Mouse (Mus musculus): ENCODE measurements at regions not wholly inside any gene's neighbourhood (a gene's known extent, or its start where the extent isn't known, plus 50 kb on each side); places are given as distances from the start of the nearest gene placed in this dataset.

GRCm38 (mm10) chr7:33857431-33857830 lies 87.4 kb downstream of the Scgb2b26 start:
- H3K27me3 ChIP-seq = no peaks in the 10 kb centered on the region
- H3K9ac ChIP-seq = no peak overlapping the region
- no peaks in the 10 kb centered on the region for H3K4me1 ChIP-seq
- no peaks in the 10 kb centered on the region for H3K36me3 ChIP-seq
- no peak for ATAC-seq (ENCODE audit: insufficient number of reproducible peaks, insufficient read depth, low FRiP score, low TSS enrichment)
- no peak overlapping the region for H3K4me3 ChIP-seq
- H3K9me3 ChIP-seq = peaks cover 55% of the 10 kb centered on the region
- H3K4me2 ChIP-seq (replicated peaks) = no peak overlapping the region
- no peak overlapping the region for H3K27ac ChIP-seq

GRCm38 (mm10) chr7:33854911-33855310 lies 89.9 kb downstream of the Scgb2b26 start:
- Histone ChIP-seq H3K4me2 (replicated peaks) (no peak overlapping the region), H3K4me3 (no peak overlapping the region), H3K4me1 (no peaks in the 10 kb centered on the region), H3K36me3 (no peaks in the 10 kb centered on the region), H3K9me3 (peaks cover 48% of the 10 kb centered on the region), H3K27me3 (no peaks in the 10 kb centered on the region), H3K9ac (no peak overlapping the region), H3K27ac (no peak overlapping the region)
- ATAC-seq (ENCODE audit: insufficient number of reproducible peaks, insufficient read depth, low FRiP score, low TSS enrichment) = no peak
